Mouse (Mus musculus) neural tube, embryonic 15.5 days (tissue): ENCODE measurements at regions not wholly inside any gene's neighbourhood (a gene's known extent, or its start where the extent isn't known, plus 50 kb on each side); places are given as distances from the start of the nearest gene placed in this dataset.

Source experiments
- ATAC-seq: fragments of 200-750 bp; cut with Nextera tagmentation; 2 replicates; pipeline ENCODE4 v1.8.0; 2017; ENCODE audit warnings: mild to moderate bottlenecking, moderate TSS enrichment, moderate library complexity; ENCODE audit not compliant: low FRiP score
- H3K27ac ChIP-seq: fragments of 300-500 bp; sonication (generic); replicated peaks from 2 replicates; pipeline ENCODE4 v1.5.1; 2015; ENCODE audit warnings: mild to moderate bottlenecking, inconsistent platforms
- H3K27me3 ChIP-seq: fragments of 300-500 bp; sonication (generic); replicated peaks from 2 replicates; pipeline ENCODE4 v1.6.1; 2015; ENCODE audit warnings: inconsistent platforms
- H3K36me3 ChIP-seq: fragments of 300-500 bp; sonication (generic); 2 replicates; pipeline ENCODE4 v1.6.1; 2015; ENCODE audit warnings: inconsistent platforms
- H3K4me1 ChIP-seq: fragments of 300-500 bp; sonication (generic); 2 replicates; pipeline ENCODE4 v1.6.1; 2015; ENCODE audit warnings: inconsistent platforms
- H3K4me2 ChIP-seq: fragments of 300-500 bp; sonication (generic); 2 replicates; pipeline ENCODE4 v1.6.1; 2015; ENCODE audit warnings: inconsistent platforms, mild to moderate bottlenecking, moderate library complexity
- H3K4me3 ChIP-seq: fragments of 300-500 bp; sonication (generic); replicated peaks from 2 replicates; pipeline ENCODE4 v1.5.1; 2015; ENCODE audit warnings: mild to moderate bottlenecking, inconsistent platforms
- H3K9ac ChIP-seq: fragments of 300-500 bp; sonication (generic); replicated peaks from 2 replicates; pipeline ENCODE4 v1.6.1; 2015; ENCODE audit warnings: mild to moderate bottlenecking, inconsistent platforms
- H3K9me3 ChIP-seq: fragments of 300-500 bp; sonication (generic); replicated peaks from 2 replicates; pipeline ENCODE4 v1.6.1; 2016; ENCODE audit warnings: inconsistent platforms
- WGBS: fragments of 180-500 bp; shearing (Covaris S2); methylation state at CpG from one replicate; pipeline ENCODE4 v1.1.7; 2015; ENCODE audit warnings: mixed read lengths; 5-methylcytosine and 5-hydroxymethylcytosine counted together

GRCm38 (mm10) chr6:116974841-116975240, 193.5 kb upstream of the Cxcl12 start:
- Histone ChIP-seq H3K9ac (no peak overlapping the region), H3K4me2 (no peak overlapping the region), H3K9me3 (no peaks in the 10 kb centered on the region), H3K4me1 (no peaks in the 10 kb centered on the region; the same call in 1 of the 2 replicates), H3K36me3 (no peaks in the 10 kb centered on the region), H3K27me3 (no peaks in the 10 kb centered on the region), H3K27ac (no peak overlapping the region), H3K4me3 (no peak overlapping the region)
- WGBS = 87% methylated on average over 3 of the region's 3 CpGs
- no peak for ATAC-seq

- ATAC-seq = peak; percentile 31; the same call in 1 of the 2 replicates
- Histone ChIP-seq H3K27ac (no peak overlapping the region), H3K9ac (no peak overlapping the region), H3K9me3 (no peaks in the 10 kb centered on the region), H3K4me2 (peak overlapping the region; percentile 30), H3K4me1 (peaks cover 9% of the 10 kb centered on the region), H3K27me3 (no peaks in the 10 kb centered on the region), H3K4me3 (no peak overlapping the region), H3K36me3 (no peaks in the 10 kb centered on the region)
- 13% methylated on average over 10 of the region's 10 CpGs for WGBS
These were observed 187.9 kb upstream of the Cxcl12 start for GRCm38 (mm10) chr6:116980349-116980995.

- H3K27me3 ChIP-seq = no peaks in the 10 kb centered on the region
- H3K9ac ChIP-seq = no peak overlapping the region
- peaks cover 7% of the 10 kb centered on the region for H3K4me1 ChIP-seq
- no peaks in the 10 kb centered on the region for H3K9me3 ChIP-seq
- no peak overlapping the region for H3K4me2 ChIP-seq
- no peak overlapping the region for H3K27ac ChIP-seq
- ATAC-seq = no peak
- no peaks in the 10 kb centered on the region for H3K36me3 ChIP-seq
- no peak overlapping the region for H3K4me3 ChIP-seq
- WGBS = 69% methylated on average over 4 of the region's 4 CpGs
These were observed 183.1 kb upstream of the Cxcl12 start for GRCm38 (mm10) chr6:116985147-116985737.

GRCm38 (mm10) chr6:116986266-116987000, 181.9 kb upstream of the Cxcl12 start:
- H3K4me3 ChIP-seq = no peak overlapping the region
- no peak for ATAC-seq
- no peaks in the 10 kb centered on the region for H3K9me3 ChIP-seq
- no peaks in the 10 kb centered on the region for H3K27me3 ChIP-seq
- no peak overlapping the region for H3K4me2 ChIP-seq
- H3K36me3 ChIP-seq = no peaks in the 10 kb centered on the region
- H3K27ac ChIP-seq = no peak overlapping the region
- no peak overlapping the region for H3K9ac ChIP-seq
- H3K4me1 ChIP-seq = no peaks in the 10 kb centered on the region
- 28% methylated on average over 10 of the region's 10 CpGs for WGBS

GRCm38 (mm10) chr6:116987243-116987642, 181.1 kb upstream of the Cxcl12 start:
- 81% methylated on average over 5 of the region's 5 CpGs for WGBS
- H3K36me3 ChIP-seq = no peaks in the 10 kb centered on the region

GRCm38 (mm10) chr6:116998948-116999682, 169.2 kb upstream of the Cxcl12 start:
- Histone ChIP-seq H3K27me3 (no peaks in the 10 kb centered on the region), H3K4me1 (no peaks in the 10 kb centered on the region), H3K4me2 (no peak overlapping the region), H3K9me3 (no peaks in the 10 kb centered on the region), H3K4me3 (no peak overlapping the region), H3K27ac (no peak overlapping the region), H3K9ac (no peak overlapping the region), H3K36me3 (no peaks in the 10 kb centered on the region)
- WGBS = 79% methylated on average over 9 of the region's 9 CpGs
- ATAC-seq = no peak

More at GRCm38 (mm10) chr6:116987243-116987642, 181.1 kb upstream of the Cxcl12 start:
- Histone ChIP-seq H3K9me3 (no peaks in the 10 kb centered on the region), H3K9ac (no peak overlapping the region), H3K4me1 (no peaks in the 10 kb centered on the region), H3K27ac (no peak overlapping the region), H3K4me3 (no peak overlapping the region), H3K4me2 (no peak overlapping the region), H3K27me3 (no peaks in the 10 kb centered on the region)
- ATAC-seq = no peak

GRCm38 (mm10) chr6:116999940-117000339, 168.4 kb upstream of the Cxcl12 start:
- no peak for ATAC-seq
- Histone ChIP-seq H3K4me3 (no peak overlapping the region), H3K9ac (no peak overlapping the region), H3K9me3 (no peaks in the 10 kb centered on the region), H3K27me3 (no peaks in the 10 kb centered on the region), H3K4me2 (no peak overlapping the region), H3K4me1 (no peaks in the 10 kb centered on the region), H3K27ac (no peak overlapping the region), H3K36me3 (no peaks in the 10 kb centered on the region)
- 62% methylated on average over 4 of the region's 4 CpGs for WGBS

GRCm38 (mm10) chr6:117000951-117001725, 167.2 kb upstream of the Cxcl12 start:
- no peak overlapping the region for H3K4me3 ChIP-seq
- H3K27ac ChIP-seq = no peak overlapping the region
- H3K4me2 ChIP-seq = no peak overlapping the region
- H3K9ac ChIP-seq = no peak overlapping the region
- H3K9me3 ChIP-seq = no peaks in the 10 kb centered on the region
- ATAC-seq = no peak
- 82% methylated on average over 7 of the region's 7 CpGs for WGBS
- no peaks in the 10 kb centered on the region for H3K4me1 ChIP-seq
- H3K36me3 ChIP-seq = no peaks in the 10 kb centered on the region
- no peaks in the 10 kb centered on the region for H3K27me3 ChIP-seq

GRCm38 (mm10) chr6:117012621-117013020, 155.7 kb upstream of the Cxcl12 start:
- Histone ChIP-seq H3K4me3 (no peak overlapping the region), H3K9me3 (no peaks in the 10 kb centered on the region), H3K4me2 (no peak overlapping the region), H3K27ac (no peak overlapping the region), H3K36me3 (no peaks in the 10 kb centered on the region), H3K27me3 (no peaks in the 10 kb centered on the region), H3K9ac (no peak overlapping the region), H3K4me1 (no peaks in the 10 kb centered on the region)
- WGBS = 90% methylated on average over 5 of the region's 5 CpGs
- no peak for ATAC-seq

- Histone ChIP-seq H3K4me2 (no peak overlapping the region), H3K36me3 (no peaks in the 10 kb centered on the region), H3K4me3 (no peak overlapping the region), H3K27ac (no peak overlapping the region), H3K4me1 (no peaks in the 10 kb centered on the region), H3K9me3 (no peaks in the 10 kb centered on the region), H3K27me3 (no peaks in the 10 kb centered on the region), H3K9ac (no peak overlapping the region)
- no peak for ATAC-seq
- 93% methylated on average over 3 of the region's 3 CpGs for WGBS
These were observed 152.9 kb upstream of the Cxcl12 start for GRCm38 (mm10) chr6:117015461-117015860.

GRCm38 (mm10) chr6:117021851-117022250, 146.5 kb upstream of the Cxcl12 start:
- H3K27ac ChIP-seq = no peak overlapping the region
- WGBS = 85% methylated on average over 10 of the region's 10 CpGs
- no peak overlapping the region for H3K9ac ChIP-seq
- no peak for ATAC-seq
- H3K4me2 ChIP-seq = no peak overlapping the region
- no peak overlapping the region for H3K4me3 ChIP-seq
- no peaks in the 10 kb centered on the region for H3K4me1 ChIP-seq
- no peaks in the 10 kb centered on the region for H3K36me3 ChIP-seq
- H3K9me3 ChIP-seq = no peaks in the 10 kb centered on the region
- no peaks in the 10 kb centered on the region for H3K27me3 ChIP-seq
